In genomic region chr3:106240210-106240609, GRCm38 (mm10) we compare ENCODE assay signal across 36 mouse cellular contexts. TPM values are rescaled to one million over a fixed set of nuclear protein-coding genes. Genes with fewer than 3 reads are reported as not detected.
"Had no signal": no experiment of that assay in that cellular context is flagged by ENCODE, and none has a peak within 500 bp of the region (broad histone marks: within the 10 kb centered on the region; RNA-seq: fewer than 3 reads in every experiment).

No protein-coding gene starts in this region.

RNA-seq across cellular contexts. Expression of gene Chil4, which starts 20.9 kb away (rescaled TPM):
- total RNA-seq: left cerebral cortex, adult 2 months; left cerebral cortex, adult 8-10 months; left cerebral cortex, postnatal 10 days; left cerebral cortex, postnatal 14 days; left cerebral cortex, postnatal 25 days; left cerebral cortex, postnatal 36 days; left cerebral cortex, postnatal 4 days; liver, adult 2 months; megakaryocyte progenitor cell, adult 5-6 weeks; megakaryocyte-erythroid progenitor cell, adult 5-6 weeks; monocyte, adult 5-6 weeks had no signal
- polyA plus RNA-seq: limb, embryonic 10.5 days; limb, embryonic 11.5 days; limb, embryonic 12.5 days; limb, embryonic 13.5 days; limb, embryonic 14.5 days; liver, adult 2 months; liver, embryonic 11.5 days; liver, embryonic 12.5 days; liver, embryonic 13.5 days; liver, embryonic 14.5 days; liver, embryonic 15.5 days; liver, embryonic 16.5 days; liver, postnatal 0 days; lung, embryonic 14.5 days; lung, embryonic 16.5 days; lung, postnatal 0 days; macrophage; midbrain, embryonic 10.5 days; midbrain, embryonic 11.5 days; midbrain, embryonic 12.5 days; midbrain, embryonic 13.5 days; midbrain, embryonic 14.5 days; midbrain, embryonic 15.5 days; midbrain, embryonic 16.5 days; myocyte; neural tube, embryonic 13.5 days had no signal
